31 mouse cellular contexts compared by ENCODE assay signal in the genomic region with DNA sequence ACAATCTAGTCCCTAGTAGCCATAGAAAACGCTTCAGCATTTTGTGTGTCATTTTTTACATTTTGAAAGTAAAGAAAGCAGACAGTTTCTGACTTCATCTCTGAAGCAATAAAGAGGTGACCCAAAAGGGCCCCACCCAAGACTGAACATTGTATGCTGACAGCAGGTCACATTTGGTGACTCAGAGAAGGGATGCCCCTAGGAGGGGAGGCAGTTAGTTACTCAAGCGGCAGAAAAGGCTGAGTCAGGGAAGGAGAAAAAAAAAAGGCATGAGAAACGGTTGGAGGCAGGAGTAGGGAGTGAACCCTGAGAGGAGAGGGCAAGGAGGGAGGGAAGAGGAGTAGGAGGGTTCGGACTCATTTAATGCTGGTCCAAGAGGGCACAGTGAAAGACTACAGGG. TPM values are rescaled to one million over a fixed set of nuclear protein-coding genes. Genes with fewer than 3 reads are reported as not detected.
DNase-seq lines count a peak whose midpoint lies in the region; ATAC-seq lines count a peak whose summit lies in the region.
"Had no signal": no experiment of that assay in that cellular context is flagged by ENCODE, and none has a peak within 500 bp of the region (broad histone marks: within the 10 kb centered on the region; RNA-seq: fewer than 3 reads in every experiment).

No protein-coding gene starts in this region.

- ATAC-seq in common myeloid progenitor, adult 5-6 weeks (replicated peaks; ENCODE audit: low read depth, poor library complexity, severe bottlenecking): 0 out of 2 replicates have a peak, but pooled peaks have one; percentile 14
- peak; percentile 59 for ATAC-seq in megakaryocyte, adult 5-6 weeks (ENCODE audit: poor library complexity, severe bottlenecking)
- ATAC-seq: activated CD4-positive, CD25-positive, alpha-beta regulatory T cell, adult 4 months; forebrain, embryonic 16.5 days; hindbrain, postnatal 0 days; midbrain, embryonic 16.5 days had no signal

- peak; percentile 19 for DNase-seq in adrenal gland, adult 2 months
- DNase-seq in adrenal gland, postnatal 4 days (ENCODE audit: low spot score in 2 of 2): no peak
- DNase-seq in 3T3-L1 (ENCODE audit: low read depth, low spot score): peak; percentile 79
- no peak for DNase-seq in ovary, postnatal 14 days (ENCODE audit: low spot score)
- no peak for DNase-seq in embryo, embryonic 9.5 days (ENCODE audit: extremely low spot score)
- DNase-seq: adrenal gland, postnatal 10 days; cerebellum, adult 2 months; cerebellum, postnatal 36 days; gastrocnemius, postnatal 10 days; heart, adult 18-20 months; heart, postnatal 10 days; kidney, adult 2 months; kidney, postnatal 14 days; liver, embryonic 13.5 days; lung, embryonic 14.5 days; lung, postnatal 36 days had no signal

RNA-seq across cellular contexts. Expression of gene Calm4, which starts 15.5 kb away (rescaled TPM):
- not detected for total RNA-seq in adrenal gland, adult 2 months (2021)
- not detected in 2 replicates for polyA plus RNA-seq in adrenal gland, adult 2 months (2012; rRNA removed)
- total RNA-seq in adrenal gland, postnatal 4 days (2021): not detected
- 0.23 TPM in 1 of 2 replicates, not detected in the other for total RNA-seq in common myeloid progenitor, adult 5-6 weeks (2017)
- not detected in 2 replicates for total RNA-seq in megakaryocyte, adult 5-6 weeks (2015)
- not detected in 2 replicates for total RNA-seq in megakaryocyte, adult 5-6 weeks (2017)
- total RNA-seq: adrenal gland, postnatal 10 days; ES-E14; gastrocnemius, postnatal 10 days; heart, adult 18-20 months; heart, postnatal 10 days; hindbrain, postnatal 0 days; layer of hippocampus, adult 2 months; layer of hippocampus, postnatal 25 days; neutrophil, adult 5-6 weeks had no signal
- polyA plus RNA-seq: activated CD4-positive, CD25-positive, alpha-beta regulatory T cell, adult 4 months; cerebellum, adult 2 months; forebrain, embryonic 16.5 days; heart, embryonic 12.5 days; hindbrain, embryonic 11.5 days; kidney, adult 2 months; limb, embryonic 12.5 days; liver, embryonic 13.5 days; lung, embryonic 14.5 days; midbrain, embryonic 16.5 days; small intestine, adult 2 months had no signal

RNA-seq across cellular contexts. Expression of gene Calml3, which starts 18.0 kb away (rescaled TPM):
- under 1 TPM; 0.35 to 0.63 TPM for total RNA-seq in adrenal gland, adult 2 months (2021)
- 0.35 TPM in 1 of 2 replicates, not detected in the other for polyA plus RNA-seq in adrenal gland, adult 2 months (2012; rRNA removed)
- total RNA-seq in adrenal gland, postnatal 4 days (2021): not detected
- not detected in 2 replicates for total RNA-seq in common myeloid progenitor, adult 5-6 weeks (2017)
- total RNA-seq in megakaryocyte, adult 5-6 weeks (2015): not detected in 2 replicates
- total RNA-seq in megakaryocyte, adult 5-6 weeks (2017): not detected in 2 replicates
- total RNA-seq: adrenal gland, postnatal 10 days; ES-E14; gastrocnemius, postnatal 10 days; heart, adult 18-20 months; heart, postnatal 10 days; hindbrain, postnatal 0 days; layer of hippocampus, adult 2 months; layer of hippocampus, postnatal 25 days had no signal
- polyA plus RNA-seq: activated CD4-positive, CD25-positive, alpha-beta regulatory T cell, adult 4 months; cerebellum, adult 2 months; forebrain, embryonic 16.5 days; heart, embryonic 12.5 days; hindbrain, embryonic 11.5 days; hindbrain, postnatal 0 days; liver, embryonic 13.5 days; lung, embryonic 14.5 days; midbrain, embryonic 16.5 days; small intestine, adult 2 months had no signal

RNA-seq across cellular contexts. Expression of gene Calm5, which starts 31.9 kb away (rescaled TPM):
- total RNA-seq in adrenal gland, adult 2 months (2021): not detected
- not detected in 2 replicates for polyA plus RNA-seq in adrenal gland, adult 2 months (2012; rRNA removed)
- total RNA-seq in adrenal gland, postnatal 4 days (2021): not detected
- total RNA-seq in common myeloid progenitor, adult 5-6 weeks (2017): not detected in 2 replicates
- not detected in 2 replicates for total RNA-seq in megakaryocyte, adult 5-6 weeks (2015)
- total RNA-seq in megakaryocyte, adult 5-6 weeks (2017): not detected in 2 replicates
- total RNA-seq: adrenal gland, postnatal 10 days; ES-E14; gastrocnemius, postnatal 10 days; heart, adult 18-20 months; heart, postnatal 10 days; hindbrain, postnatal 0 days; layer of hippocampus, adult 2 months; layer of hippocampus, postnatal 25 days; neutrophil, adult 5-6 weeks had no signal
- polyA plus RNA-seq: activated CD4-positive, CD25-positive, alpha-beta regulatory T cell, adult 4 months; cerebellum, adult 2 months; forebrain, embryonic 16.5 days; heart, embryonic 12.5 days; hindbrain, embryonic 11.5 days; hindbrain, postnatal 0 days; kidney, adult 2 months; limb, embryonic 12.5 days; liver, embryonic 13.5 days; lung, embryonic 14.5 days; midbrain, embryonic 16.5 days; small intestine, adult 2 months; stomach, embryonic 16.5 days had no signal

Comparison
In these comparisons a context has a peak if more than half of its experiments do, and no peak if none do; other contexts are left out.
1. DNase-seq: peak in adrenal gland, adult 2 months (single experiment) and 3T3-L1 (single experiment); none in adrenal gland, postnatal 4 days (0 of 2), ovary, postnatal 14 days (single experiment) and embryo, embryonic 9.5 days (single experiment).